Mouse (Mus musculus): ENCODE results near the gene Rab43.

Gene Rab43

GRCm38 (mm10) chr6:87811675-87812338, at the start of gene Rab43:
Rab43 (minus strand) TSS chr6:87812164.
- ChIA-PET CTCF (interaction anchor here in 2 of 4 experiments (0.5 to 1.1 kb wide), 2 partner anchors 74 to 106 kb away, joined by 3 read pairs; no protein-coding TSS in a partner anchor), POLR2A (interaction anchor here (0.5 to 2.8 kb wide), 43 partner anchors 9 to 883 kb away, joined by 3 to 19 read pairs (median 4); partner anchors contain the start of genes Isy1 (in 3 of the 4), Rab7 (in 3 of the 4), Copg1 (in 1 of the 4) and Efcc1 (in 1 of the 4))

DNA sequence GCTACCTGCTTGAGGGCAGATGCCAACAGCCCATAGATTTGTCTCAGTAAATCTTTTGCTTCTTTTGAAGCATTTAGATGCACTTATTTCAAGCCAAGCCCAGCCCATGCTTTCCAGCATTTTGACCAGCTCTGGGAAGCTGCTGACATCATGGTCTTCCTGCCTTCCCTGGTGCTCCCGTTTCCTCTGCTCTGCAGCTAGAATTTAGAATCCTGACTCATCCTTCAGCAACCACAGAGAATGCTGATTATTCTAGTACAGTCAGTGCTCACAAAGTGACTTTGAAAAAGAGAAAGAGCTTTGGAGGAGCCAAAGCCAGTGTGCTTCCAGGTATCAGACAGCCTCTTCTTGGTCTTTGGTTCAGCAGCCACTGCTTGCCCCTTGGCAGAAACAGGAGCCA, 45.1 kb upstream of the Rab43 start:
- ChIA-PET CTCF (no interaction called here), POLR2A (interaction anchor here in 3 of 4 experiments (0.6 to 1.8 kb wide), 6 partner anchors 9 to 1326 kb away, joined by 3 to 8 read pairs (median 4); partner anchors contain the start of gene Isy1 (in 1 of the 3))

- POLR2A ChIA-PET = interaction anchor here in 2 of 4 experiments (0.9 to 8.0 kb wide), 10 partner anchors 10 to 191 kb away, joined by 3 to 52 read pairs (median 4); partner anchors contain the start of genes Isy1 (in 2 of the 2) and Rab7 (in 1 of the 2)
- CTCF ChIA-PET = interaction anchor here in 1 of 4 experiments (1.0 kb wide), 1 partner anchor 122 kb away, joined by 3 read pairs; the partner anchor contains the start of gene Efcc1
Measured at GRCm38 (mm10) chr6:87853446-87853845, 41.5 kb upstream of the Rab43 start.

DNA sequence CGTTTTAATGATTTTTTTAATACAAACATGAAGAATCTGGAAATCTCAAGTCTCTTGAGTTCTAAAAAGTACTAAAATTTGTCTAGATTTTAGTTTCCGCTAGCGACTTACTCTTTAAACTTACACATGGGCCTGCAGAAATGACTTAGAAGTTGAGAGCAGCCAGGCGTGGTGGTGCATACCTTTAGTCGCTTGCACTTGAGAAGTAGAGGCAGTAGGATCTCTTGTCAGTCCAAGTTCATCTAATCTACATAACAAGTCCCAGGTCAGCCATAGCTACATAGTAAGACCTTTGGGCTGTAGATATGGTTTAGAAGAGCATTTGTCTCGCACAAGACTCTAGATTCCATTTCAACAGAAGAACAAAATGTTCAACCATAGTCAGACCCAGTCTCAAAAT, 39.9 kb upstream of the Rab43 start:
- ChIA-PET CTCF (interaction anchor here in 1 of 4 experiments (0.7 kb wide), 1 partner anchor 13 kb away, joined by 9 read pairs; no protein-coding TSS in a partner anchor), POLR2A (interaction anchor here in 3 of 4 experiments (0.7 to 8.0 kb wide), 18 partner anchors 8 to 193 kb away, joined by 3 to 52 read pairs (median 4); partner anchors contain the start of genes Isy1 (in 3 of the 3), Rab7 (in 2 of the 3), Copg1 (in 1 of the 3) and H1fx (in 1 of the 3))

DNA sequence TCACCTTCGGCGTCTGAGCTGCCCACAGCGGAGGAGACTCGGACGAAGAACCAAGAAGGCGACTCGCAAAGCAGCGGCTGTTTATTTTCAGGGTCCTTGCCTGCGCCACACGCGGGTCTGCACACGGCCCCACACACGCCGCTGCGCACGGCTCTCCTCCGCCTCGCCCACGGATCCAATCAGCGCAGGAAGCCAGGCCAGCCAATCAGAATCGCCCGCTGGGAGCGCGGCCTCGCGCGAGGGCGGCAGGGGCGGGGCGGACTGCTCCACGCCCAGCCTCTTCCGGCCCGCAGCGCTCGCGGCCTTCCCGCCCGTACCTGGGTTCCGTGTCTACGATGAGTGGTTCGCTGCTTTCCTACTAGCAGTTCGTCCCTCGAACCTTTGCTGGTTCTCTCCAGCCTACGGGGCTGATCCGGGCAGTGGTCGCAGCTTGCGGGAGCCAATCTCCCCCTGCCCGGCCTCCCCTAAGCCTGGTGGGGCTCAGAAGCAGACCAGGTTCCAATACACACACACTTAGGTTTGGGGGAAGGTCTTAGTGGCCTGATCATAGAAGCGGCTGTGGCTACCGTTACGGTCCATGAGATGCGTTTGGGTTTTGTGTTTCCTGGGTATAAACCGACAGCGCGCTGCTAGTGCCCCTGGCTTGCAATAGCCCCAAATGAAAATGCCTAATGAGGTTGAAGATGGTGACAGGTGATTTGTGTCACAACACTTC, 39.1 kb upstream of the Rab43 start, which contains the start of gene Cnbp:
TSS of gene Cnbp (minus strand) at position 207 of the 715 bp plus-strand sequence.
- ChIA-PET POLR2A (interaction anchor here in 3 of 4 experiments (0.5 to 8.0 kb wide), 9 partner anchors 8 to 728 kb away, joined by 3 to 52 read pairs (median 7); partner anchors contain the start of genes Isy1 (in 2 of the 3) and Rab7 (in 1 of the 3)), CTCF (no interaction called here)

DNA sequence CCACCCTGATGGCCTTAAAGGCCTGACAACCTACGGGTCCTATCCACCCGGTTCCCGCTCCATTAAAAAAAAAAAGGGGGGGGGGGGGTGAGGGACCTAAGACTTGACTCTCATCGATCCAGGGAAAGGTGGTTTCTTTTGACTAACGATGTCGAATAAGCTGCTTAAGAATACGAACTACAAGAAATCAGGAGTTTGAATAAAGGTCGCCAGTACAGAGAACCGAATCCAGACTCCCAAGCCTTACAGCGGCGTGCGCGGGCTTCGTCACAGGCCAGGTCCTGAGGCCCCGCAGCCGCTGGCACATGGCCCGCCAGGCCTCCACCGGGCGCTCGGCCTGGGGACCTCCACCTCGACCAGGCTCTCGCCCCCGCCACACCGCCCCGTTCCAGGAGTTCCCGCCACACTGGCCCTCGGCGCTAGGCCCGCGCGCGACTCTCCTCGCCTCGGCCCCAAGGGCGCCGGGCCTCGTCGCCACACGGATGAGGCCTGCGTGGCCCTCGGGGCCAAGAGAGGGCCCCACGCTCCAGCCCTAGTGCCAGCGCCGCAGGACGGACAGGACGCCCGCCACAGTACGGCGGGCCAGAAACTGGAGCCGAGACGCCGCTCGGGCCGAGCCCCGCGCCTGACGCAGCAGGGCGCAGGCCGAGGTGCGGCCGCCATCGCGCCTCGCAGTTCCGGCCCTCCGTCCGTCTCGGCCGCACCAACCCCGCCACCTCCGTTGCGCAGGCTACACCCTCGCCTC, 38.4 kb upstream of the Rab43 start:
- ChIA-PET POLR2A (interaction anchor here (0.5 to 8.0 kb wide), 15 partner anchors 10 to 727 kb away, joined by 3 to 52 read pairs (median 3); partner anchors contain the start of genes Isy1 (in 2 of the 4), Copg1 (in 1 of the 4), Hmces (in 1 of the 4) and Rab7 (in 1 of the 4)), CTCF (no interaction called here)

DNA sequence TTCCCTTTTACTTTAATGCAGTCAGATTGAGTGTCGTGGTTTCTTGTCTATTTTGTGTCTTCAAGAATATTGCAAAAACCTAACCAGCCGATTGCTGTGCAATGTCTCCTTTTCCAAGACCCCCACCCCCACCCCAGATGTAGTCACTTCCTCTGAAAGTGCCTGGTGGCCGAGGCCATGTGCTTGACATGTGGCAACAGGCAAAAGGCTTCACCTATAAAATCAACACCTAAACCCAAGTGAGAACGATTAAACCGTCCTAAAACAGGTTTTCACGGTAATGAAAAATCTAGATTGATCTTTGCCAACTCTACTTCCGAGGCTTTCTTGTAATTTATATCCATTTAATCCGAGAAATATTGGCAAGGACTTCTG, 37.8 kb upstream of the Rab43 start:
- ChIA-PET POLR2A (interaction anchor here (0.7 to 8.0 kb wide), 14 partner anchors 10 to 196 kb away, joined by 3 to 52 read pairs (median 3); partner anchors contain the start of genes Isy1 (in 2 of the 4), Hmces (in 1 of the 4), Rab43 (in 1 of the 4) and Rab7 (in 1 of the 4)), CTCF (no interaction called here)

GRCm38 (mm10) chr6:87846813-87847212, 34.8 kb upstream of the Rab43 start:
- CTCF ChIA-PET = no interaction called here
- POLR2A ChIA-PET = interaction anchor here in 2 of 4 experiments (0.6 to 3.9 kb wide), 13 partner anchors 8 to 1650 kb away, joined by 3 to 25 read pairs (median 3); partner anchors contain the start of genes Copg1 (in 1 of the 2), Gm45140 (in 1 of the 2), Isy1 (in 1 of the 2) and Rab43 (in 1 of the 2)

DNA sequence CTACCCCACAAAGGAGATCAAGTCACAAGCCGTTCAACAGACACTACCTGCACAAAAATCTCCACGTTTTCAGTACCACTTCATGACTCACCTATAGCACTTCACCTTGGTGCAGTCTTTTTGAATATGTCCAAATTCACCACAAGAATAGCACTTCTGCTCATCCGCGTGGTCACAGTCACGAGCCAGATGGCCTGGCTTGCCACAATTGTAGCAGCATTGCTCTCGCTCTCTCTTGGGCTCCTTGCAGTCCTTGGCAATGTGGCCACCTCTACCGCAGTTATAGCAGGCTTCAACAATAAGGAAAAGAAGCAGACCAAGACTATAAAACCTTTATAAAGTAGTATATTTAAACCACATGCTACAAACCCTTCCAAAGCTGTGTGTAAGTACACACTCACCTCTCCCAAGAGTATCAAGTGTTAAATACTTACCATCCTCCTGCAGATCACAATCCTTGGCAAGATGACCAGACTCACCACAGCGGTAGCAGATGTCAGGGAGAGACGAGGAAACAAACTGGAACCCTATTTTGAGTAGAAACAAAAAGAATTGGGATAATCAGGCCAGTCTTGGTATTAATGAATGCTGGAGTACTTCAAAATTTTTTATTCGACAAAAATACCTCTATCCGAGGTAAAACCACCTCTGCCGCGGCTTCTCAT, 33.2 kb upstream of the Rab43 start:
- ChIA-PET CTCF (no interaction called here), POLR2A (interaction anchor here in 3 of 4 experiments (0.6 to 3.9 kb wide), 12 partner anchors 10 to 1183 kb away, joined by 3 to 25 read pairs (median 3); partner anchors contain the start of genes Aplf (in 1 of the 3), Efcc1 (in 1 of the 3), Gm45140 (in 1 of the 3) and Rab43 (in 1 of the 3))

- CTCF ChIA-PET = interaction anchor here in 1 of 4 experiments (0.6 kb wide), 1 partner anchor 156 kb away, joined by 6 read pairs; no protein-coding TSS in a partner anchor
- POLR2A ChIA-PET = interaction anchor here in 3 of 4 experiments (0.8 to 3.3 kb wide), 10 partner anchors 10 to 156 kb away, joined by 3 to 19 read pairs (median 4); partner anchors contain the start of genes Copg1 (in 1 of the 3) and Rab43 (in 1 of the 3)
Measured at GRCm38 (mm10) chr6:87842254-87842653, 30.3 kb upstream of the Rab43 start.

DNA sequence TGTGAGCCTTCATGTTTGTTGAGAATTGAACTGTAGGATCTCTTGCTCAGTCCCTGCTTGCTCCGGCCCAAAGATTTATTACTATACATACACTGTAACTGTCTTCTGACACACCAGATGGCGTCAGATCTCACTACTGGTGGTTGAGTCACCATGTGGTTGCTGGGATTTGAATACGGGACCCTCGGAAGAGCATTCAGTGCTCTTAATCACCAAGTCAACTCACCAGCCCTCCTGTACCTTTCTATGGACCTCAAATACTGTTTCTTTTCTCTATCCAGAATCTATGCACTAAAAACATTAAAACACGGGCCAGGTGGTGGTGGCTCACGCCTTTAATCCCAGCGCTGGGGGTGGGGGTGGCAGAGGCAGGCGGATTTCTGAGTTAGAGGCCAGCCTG, 29.7 kb upstream of the Rab43 start:
- POLR2A ChIA-PET = interaction anchor here in 3 of 4 experiments (0.7 to 3.8 kb wide), 9 partner anchors 8 to 172 kb away, joined by 4 to 49 read pairs (median 7); partner anchors contain the start of genes Cnbp (in 2 of the 3), Efcc1 (in 1 of the 3) and Rab43 (in 1 of the 3)
- CTCF ChIA-PET = interaction anchor here in 1 of 4 experiments (0.6 to 2.5 kb wide), 2 partner anchors 23 to 156 kb away, joined by 5 to 6 read pairs; no protein-coding TSS in a partner anchor

GRCm38 (mm10) chr6:87839797-87840341, 27.9 kb upstream of the Rab43 start:
- CTCF ChIA-PET = interaction anchor here in 1 of 4 experiments (0.9 to 2.5 kb wide), 2 partner anchors 22 to 36 kb away, joined by 3 to 5 read pairs; no protein-coding TSS in a partner anchor
- POLR2A ChIA-PET = interaction anchor here in 3 of 4 experiments (0.5 to 3.8 kb wide), 46 partner anchors 8 to 1158 kb away, joined by 3 to 49 read pairs (median 5); partner anchors contain the start of genes Cnbp (in 2 of the 3), H1fx (in 2 of the 3), Rab43 (in 2 of the 3) and Copg1 (in 1 of the 3)

DNA sequence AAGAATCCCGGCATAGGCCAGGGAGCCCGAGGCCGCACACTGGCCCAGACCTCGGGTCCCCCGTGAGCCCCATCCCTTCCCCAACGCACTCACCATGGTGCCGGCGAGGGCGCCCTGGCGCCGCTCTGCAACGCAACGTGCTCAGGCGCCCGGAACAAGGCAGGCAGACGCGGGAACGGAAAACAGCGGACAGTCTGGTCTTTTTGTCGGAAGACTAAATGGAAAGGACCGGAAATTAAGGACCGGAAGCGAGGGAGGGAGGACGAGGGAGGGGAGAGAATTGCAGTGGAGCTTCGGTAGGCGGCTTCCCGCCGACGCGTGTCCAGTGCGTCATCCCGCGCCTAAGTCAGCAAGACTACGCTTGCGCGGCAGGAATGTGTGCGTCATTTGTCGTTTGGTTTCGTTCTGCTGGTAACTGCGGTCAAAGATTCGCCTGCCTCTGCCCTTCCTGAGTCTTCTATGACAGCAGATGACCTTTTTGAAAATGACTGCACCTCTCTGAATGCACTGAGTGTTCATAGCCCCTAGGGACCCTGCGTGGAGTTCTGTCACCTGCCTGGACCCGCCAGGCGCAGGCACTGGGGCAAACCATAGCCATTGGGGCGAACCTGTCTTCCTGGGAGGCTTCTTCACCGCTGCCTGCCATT, 26.7 kb upstream of the Rab43 start, which contains the start of gene Isy1:
TSS of gene Isy1 (minus strand) at position 248 of the 647 bp plus-strand sequence.
- CTCF ChIA-PET = interaction anchor here in 1 of 4 experiments (0.9 to 1.4 kb wide), 4 partner anchors 9 to 285 kb away, joined by 3 to 4 read pairs (median 3); no protein-coding TSS in a partner anchor

GRCm38 (mm10) chr6:87835695-87836094, 23.7 kb upstream of the Rab43 start, which contains the start of gene Gm45140:
Gm45140 (minus strand) TSS chr6:87835795.
- CTCF ChIA-PET = no interaction called here

More for the DNA sequence above, 26.7 kb upstream of the Rab43 start, which contains the start of gene Isy1:
- POLR2A ChIA-PET = interaction anchor here (0.5 to 3.8 kb wide), 82 partner anchors 8 to 1340 kb away, joined by 3 to 49 read pairs (median 4); partner anchors contain the start of genes Rab43 (in 3 of the 4), Cnbp (in 2 of the 4), H1fx (in 2 of the 4) and Rab7 (in 2 of the 4)

DNA sequence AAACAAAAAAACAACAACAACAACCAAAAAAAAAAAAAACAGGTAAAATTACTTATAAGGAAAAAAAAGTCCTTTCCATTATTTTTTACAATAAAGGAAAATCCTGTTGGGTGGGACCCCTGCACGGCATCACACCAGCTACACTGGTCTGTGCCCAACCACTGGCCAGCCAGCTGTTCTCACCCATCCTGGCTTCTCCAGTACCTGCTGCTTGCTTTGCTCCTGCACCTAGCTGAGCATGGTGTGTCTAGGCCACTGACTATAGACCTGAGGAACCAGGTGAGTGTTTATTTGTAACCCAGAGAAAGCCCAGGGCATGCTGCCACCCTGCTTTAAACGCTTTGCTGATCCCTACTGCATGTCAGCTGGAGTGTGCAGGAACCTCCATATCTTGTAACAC, 8.4 kb upstream of the Rab43 start:
- POLR2A ChIA-PET = interaction anchor here in 3 of 4 experiments (0.6 to 2.9 kb wide), 7 partner anchors 8 to 375 kb away, joined by 3 to 19 read pairs (median 3); partner anchors contain the start of genes Gm45140 (in 1 of the 3), Isy1 (in 1 of the 3) and Rab43 (in 1 of the 3)
- CTCF ChIA-PET = interaction anchor here in 2 of 4 experiments (0.6 to 1.6 kb wide), 5 partner anchors 10 to 719 kb away, joined by 3 to 9 read pairs (median 3); partner anchors contain the start of gene Isy1 (in 1 of the 2)

More at GRCm38 (mm10) chr6:87835695-87836094, 23.7 kb upstream of the Rab43 start, which contains the start of gene Gm45140:
- POLR2A ChIA-PET = interaction anchor here in 1 of 4 experiments (0.6 to 4.1 kb wide), 7 partner anchors 10 to 162 kb away, joined by 3 to 25 read pairs (median 3); no protein-coding TSS in a partner anchor

All from embryonic stem cell, embryonic (primary cell).